Mouse (Mus musculus) stomach, embryonic 14.5 days (tissue): ENCODE measurements around the gene Dnajc13. TPM values are rescaled to one million over a fixed set of nuclear protein-coding genes. Genes with fewer than 3 reads are reported as not detected.

Source experiments
- ATAC-seq: fragments of 200-750 bp; cut with Nextera tagmentation; 2 replicates; pipeline ENCODE4 v1.8.0; 2017; ENCODE audit warnings: low read depth, moderate TSS enrichment; ENCODE audit not compliant: insufficient number of reproducible peaks, insufficient read depth, low FRiP score
- H3K27ac ChIP-seq: fragments of 300-500 bp; sonication (generic); 2 replicates; pipeline ENCODE4 v1.5.1; 2014; ENCODE audit warnings: mild to moderate bottlenecking, low read length, moderate library complexity, mixed read lengths
- H3K27me3 ChIP-seq: fragments of 300-500 bp; sonication (generic); 2 replicates; pipeline ENCODE4 v1.6.1; 2014; ENCODE audit warnings: low read length, control low read depth, mixed read lengths; ENCODE audit not compliant: control insufficient read depth, insufficient read depth
- H3K36me3 ChIP-seq: fragments of 300-500 bp; sonication (generic); 2 replicates; pipeline ENCODE4 v1.6.1; 2014; ENCODE audit warnings: mild to moderate bottlenecking, control low read depth, low read length, moderate library complexity, mixed read lengths; ENCODE audit not compliant: control insufficient read depth, insufficient read depth
- H3K4me1 ChIP-seq: fragments of 300-500 bp; sonication (generic); 2 replicates; pipeline ENCODE4 v1.6.1; 2014; ENCODE audit warnings: low read length, control low read depth, mixed read lengths; ENCODE audit not compliant: control insufficient read depth, insufficient read depth
- H3K4me2 ChIP-seq: fragments of 300-500 bp; sonication (generic); replicated peaks from 2 replicates; pipeline ENCODE4 v1.6.1; 2014; ENCODE audit warnings: low read depth, low read length, control low read depth
- H3K4me3 ChIP-seq: fragments of 300-500 bp; sonication (generic); 2 replicates; pipeline ENCODE4 v1.5.1; 2014; ENCODE audit warnings: low read depth, low read length, control low read depth
- H3K9ac ChIP-seq: fragments of 300-500 bp; sonication (generic); replicated peaks from 2 replicates; pipeline ENCODE4 v1.6.1; 2014; ENCODE audit warnings: low read depth, mild to moderate bottlenecking, control low read depth, low read length, moderate library complexity, mixed read lengths
- H3K9me3 ChIP-seq: fragments of 300-500 bp; sonication (generic); 2 replicates; pipeline ENCODE4 v1.6.1; 2016; ENCODE audit warnings: low read depth, low read length, control low read depth; ENCODE audit not compliant: control insufficient read depth
- WGBS: fragments of 180-500 bp; shearing (Covaris S2); extraction: QIAGEN DNeasy Blood & Tissue Kit; methylation state at CpG from one replicate; pipeline ENCODE4 v1.1.7; 2014; 5-methylcytosine and 5-hydroxymethylcytosine counted together
- polyA plus RNA-seq: library from polyadenylated mRNA; unstranded; fragments of >200 nt; fragmentation: Nextera tagmentation; extraction: Ambion mirVana; gene quantifications from 2 replicates; pipeline ENCODE4 v1.2.1, GENCODE M21; 2014

Gene Dnajc13
- polyA plus RNA-seq, 1 experiment from 2014 or later, result 37.7 TPM

DNA sequence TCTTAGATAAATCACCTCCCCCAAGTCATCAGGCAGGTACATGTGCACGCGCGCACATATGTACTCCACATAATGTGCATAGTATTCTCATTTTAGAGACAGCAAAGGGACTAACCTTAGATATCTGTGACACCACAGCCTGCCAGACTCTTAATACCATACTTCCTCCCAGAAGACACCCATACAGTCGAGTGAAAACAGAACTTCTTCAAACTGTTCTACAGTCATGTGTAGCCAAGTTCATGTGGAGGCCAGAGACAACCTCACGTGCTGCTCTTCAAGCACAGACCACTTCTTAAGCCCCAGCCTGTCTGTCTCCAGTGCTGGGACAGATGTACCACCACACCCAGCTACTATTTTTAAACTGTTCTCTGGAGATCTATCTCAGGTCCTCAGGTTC lies 29.7 kb downstream of the Dnajc13 start:
- 86% methylated on average over 5 of the region's 5 CpGs for WGBS
- Histone ChIP-seq H3K9me3 (no peaks in the 10 kb centered on the region), H3K4me3 (no peak overlapping the region), H3K27me3 (no peaks in the 10 kb centered on the region), H3K9ac (no peak overlapping the region), H3K36me3 (peaks cover 47% of the 10 kb centered on the region), H3K27ac (no peak overlapping the region), H3K4me2 (no peak overlapping the region), H3K4me1 (0 out of 2 replicates have a peak, but pooled peaks cover 3% of the 10 kb centered on the region)
- ATAC-seq, result no peak

DNA sequence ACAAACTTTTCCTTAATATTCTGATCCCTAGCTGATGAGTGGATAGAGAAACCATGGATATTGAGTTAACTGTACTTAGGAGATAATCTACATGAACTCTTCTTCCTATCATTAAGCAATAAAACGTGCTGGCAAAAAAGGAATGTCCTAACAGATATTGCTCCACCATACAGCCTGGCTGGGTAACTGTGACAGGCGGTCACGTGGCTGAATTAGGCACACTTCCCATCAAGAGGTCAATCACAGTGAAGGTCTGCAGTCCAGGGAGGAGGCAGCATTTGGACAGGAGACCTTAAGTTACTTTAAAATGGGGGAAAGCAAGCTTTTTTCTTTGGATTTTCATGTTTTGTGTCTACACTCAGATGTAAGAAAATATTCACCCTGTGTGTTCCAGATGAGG lies 30.7 kb downstream of the Dnajc13 start:
- H3K36me3 ChIP-seq, result peaks cover 43% of the 10 kb centered on the region
- H3K27ac ChIP-seq, result no peak overlapping the region
- 0 out of 2 replicates have a peak, but pooled peaks cover 3% of the 10 kb centered on the region for H3K4me1 ChIP-seq
- no peaks in the 10 kb centered on the region for H3K9me3 ChIP-seq
- 97% methylated on average over 3 of the region's 3 CpGs for WGBS
- no peak overlapping the region for H3K9ac ChIP-seq
- no peaks in the 10 kb centered on the region for H3K27me3 ChIP-seq
- ATAC-seq, result no peak
- no peak overlapping the region for H3K4me3 ChIP-seq
- H3K4me2 ChIP-seq, result no peak overlapping the region

DNA sequence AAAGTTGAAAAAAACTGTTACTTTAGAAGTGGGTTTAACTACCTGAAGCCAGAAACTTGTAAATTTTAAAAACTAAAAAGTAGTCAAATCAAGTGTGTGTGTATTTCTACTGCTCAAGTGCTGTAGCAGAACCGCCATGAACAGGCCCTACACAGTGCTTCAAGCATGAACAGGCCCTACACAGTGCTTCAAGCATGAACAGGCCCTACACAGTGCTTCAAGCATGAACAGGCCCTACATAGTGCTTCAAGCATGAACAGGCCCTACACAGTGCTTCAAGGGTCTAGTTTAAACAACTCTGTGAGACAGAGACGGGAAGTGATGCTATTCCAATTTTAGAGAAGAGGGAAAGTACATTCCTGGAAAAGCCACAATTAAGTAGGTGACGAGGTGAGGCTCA lies 51.3 kb downstream of the Dnajc13 start:
- WGBS, result 91% methylated on average over 3 of the region's 3 CpGs
- Histone ChIP-seq H3K27me3 (no peaks in the 10 kb centered on the region), H3K36me3 (peaks cover 44% of the 10 kb centered on the region), H3K9ac (no peak overlapping the region), H3K27ac (no peak overlapping the region), H3K4me2 (no peak overlapping the region), H3K9me3 (no peaks in the 10 kb centered on the region), H3K4me3 (no peak overlapping the region), H3K4me1 (no peaks in the 10 kb centered on the region)
- no peak for ATAC-seq

DNA sequence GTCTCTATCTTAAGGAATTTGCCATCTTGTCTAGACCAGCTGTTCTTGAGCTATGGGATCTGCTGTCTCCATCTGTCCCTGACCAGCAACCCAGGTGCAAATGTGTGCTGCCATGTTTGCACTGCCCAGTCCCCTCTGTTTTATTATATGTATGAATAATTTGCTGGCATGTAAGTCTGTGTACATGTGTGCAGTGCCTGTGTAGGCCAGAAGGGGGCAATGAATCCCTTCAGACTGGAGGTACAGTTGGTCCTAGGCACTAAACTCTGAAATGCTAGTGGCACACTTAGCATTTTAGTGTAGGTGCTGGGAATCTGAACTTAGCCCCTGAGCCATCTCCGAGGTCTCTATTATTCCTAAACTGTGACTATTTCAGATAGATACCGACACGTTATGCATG lies 58.9 kb downstream of the Dnajc13 start:
- H3K27me3 ChIP-seq, result no peaks in the 10 kb centered on the region
- no peak overlapping the region for H3K4me2 ChIP-seq
- ATAC-seq, result no peak
- no peak overlapping the region for H3K4me3 ChIP-seq
- H3K27ac ChIP-seq, result no peak overlapping the region
- WGBS, result 93% methylated on average over 3 of the region's 3 CpGs
- no peak overlapping the region for H3K9ac ChIP-seq
- H3K4me1 ChIP-seq, result no peaks in the 10 kb centered on the region
- no peaks in the 10 kb centered on the region for H3K9me3 ChIP-seq
- peaks cover 63% of the 10 kb centered on the region for H3K36me3 ChIP-seq

DNA sequence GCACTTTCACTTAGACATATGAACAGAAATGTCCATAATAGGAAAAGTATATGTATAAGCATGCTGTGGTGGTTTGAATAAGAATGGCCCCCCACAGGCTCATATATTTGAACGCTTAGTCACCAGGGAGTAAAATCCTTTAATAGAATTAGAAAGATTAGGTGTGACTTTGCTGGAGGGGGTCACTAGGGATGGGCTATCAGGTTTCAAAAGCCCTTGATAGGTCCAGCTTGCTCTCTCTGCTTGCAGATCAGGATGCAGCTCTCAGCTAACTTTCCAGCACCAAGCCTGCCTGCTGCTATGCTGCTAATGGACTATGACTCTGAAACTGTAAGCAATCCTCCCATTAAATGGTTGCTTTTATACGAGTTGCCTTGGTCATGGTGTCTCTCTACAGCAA lies 68.2 kb downstream of the Dnajc13 start:
- ATAC-seq, result no peak
- Histone ChIP-seq H3K9me3 (no peaks in the 10 kb centered on the region), H3K27me3 (no peaks in the 10 kb centered on the region), H3K27ac (no peak overlapping the region), H3K4me3 (no peak overlapping the region), H3K4me2 (no peak overlapping the region), H3K36me3 (peaks cover 48% of the 10 kb centered on the region), H3K9ac (no peak overlapping the region), H3K4me1 (no peaks in the 10 kb centered on the region)
- WGBS, result 69% methylated on average over 2 of the region's 2 CpGs

DNA sequence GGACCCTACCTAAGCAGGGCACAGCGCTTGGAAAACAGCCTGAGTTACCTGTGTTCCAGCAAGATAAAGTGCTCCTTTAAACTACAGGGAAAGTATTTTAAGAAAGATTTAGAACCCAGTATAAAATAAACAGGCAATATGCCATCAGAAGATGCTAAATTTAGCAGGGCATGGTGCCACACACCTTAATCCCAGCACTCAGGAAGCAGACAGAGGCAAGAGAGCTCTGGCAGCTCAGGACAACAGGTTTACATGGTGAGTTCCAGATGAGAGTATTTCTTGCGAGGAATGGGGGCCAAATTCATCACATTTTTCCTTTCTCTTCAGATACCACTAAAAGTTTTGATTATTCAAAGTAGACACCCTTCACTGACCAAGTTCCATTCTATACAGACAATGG lies 68.8 kb downstream of the Dnajc13 start:
- Histone ChIP-seq H3K27me3 (no peaks in the 10 kb centered on the region), H3K9ac (no peak overlapping the region), H3K36me3 (peaks cover 49% of the 10 kb centered on the region), H3K4me3 (no peak overlapping the region), H3K4me2 (no peak overlapping the region), H3K4me1 (no peaks in the 10 kb centered on the region), H3K27ac (no peak overlapping the region), H3K9me3 (no peaks in the 10 kb centered on the region)
- ATAC-seq, result no peak
- WGBS, result 89% methylated on average over 2 of the region's 2 CpGs

DNA sequence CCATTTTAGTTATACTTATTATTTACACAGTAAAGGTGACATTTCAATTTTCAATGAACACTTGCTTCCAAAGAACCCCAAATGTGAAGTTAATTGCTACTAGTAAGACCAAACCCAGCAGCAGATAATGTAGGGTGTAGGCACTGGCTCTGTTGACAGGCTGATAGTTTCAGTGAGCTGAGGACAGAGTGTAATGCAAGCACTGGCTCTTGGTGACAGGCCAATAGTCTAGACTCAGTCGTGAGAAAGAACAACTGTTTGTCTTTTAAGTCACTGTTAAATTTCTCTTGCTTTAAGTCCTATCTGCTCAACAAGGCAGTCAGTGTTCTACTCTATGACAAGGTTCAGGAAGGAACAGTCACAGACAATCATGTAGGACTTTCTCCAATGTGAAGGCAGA lies 69.4 kb downstream of the Dnajc13 start:
- Histone ChIP-seq H3K4me1 (no peaks in the 10 kb centered on the region), H3K9ac (no peak overlapping the region), H3K9me3 (no peaks in the 10 kb centered on the region), H3K27ac (no peak overlapping the region), H3K36me3 (peaks cover 54% of the 10 kb centered on the region), H3K4me3 (no peak overlapping the region), H3K27me3 (no peaks in the 10 kb centered on the region), H3K4me2 (no peak overlapping the region)
- 89% methylated on average over 1 of the region's 1 CpGs for WGBS
- no peak for ATAC-seq

DNA sequence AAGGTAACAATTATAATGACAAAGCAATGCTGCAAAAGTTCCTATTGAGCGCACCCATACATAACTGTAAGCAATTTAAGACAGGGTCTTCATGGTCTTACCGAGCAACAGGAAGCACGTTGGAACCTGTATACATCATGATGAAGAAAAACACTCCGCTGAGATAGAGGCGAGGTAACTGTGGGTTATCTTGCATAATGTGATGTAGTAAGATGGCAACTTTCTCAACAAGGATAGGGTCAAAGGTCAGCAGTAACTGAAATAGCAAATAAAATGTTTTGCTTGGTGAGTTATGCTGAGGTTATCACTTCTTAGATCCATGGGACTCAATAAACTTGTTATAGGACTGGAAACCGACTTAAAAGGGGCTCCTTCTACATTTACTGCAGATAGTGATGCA lies 70.2 kb downstream of the Dnajc13 start:
- no peak for ATAC-seq
- Histone ChIP-seq H3K4me3 (no peak overlapping the region), H3K4me1 (no peaks in the 10 kb centered on the region), H3K9ac (no peak overlapping the region), H3K9me3 (no peaks in the 10 kb centered on the region), H3K36me3 (peaks cover 52% of the 10 kb centered on the region), H3K4me2 (no peak overlapping the region), H3K27me3 (no peaks in the 10 kb centered on the region), H3K27ac (no peak overlapping the region)
- WGBS, result 88% methylated on average over 6 of the region's 6 CpGs

DNA sequence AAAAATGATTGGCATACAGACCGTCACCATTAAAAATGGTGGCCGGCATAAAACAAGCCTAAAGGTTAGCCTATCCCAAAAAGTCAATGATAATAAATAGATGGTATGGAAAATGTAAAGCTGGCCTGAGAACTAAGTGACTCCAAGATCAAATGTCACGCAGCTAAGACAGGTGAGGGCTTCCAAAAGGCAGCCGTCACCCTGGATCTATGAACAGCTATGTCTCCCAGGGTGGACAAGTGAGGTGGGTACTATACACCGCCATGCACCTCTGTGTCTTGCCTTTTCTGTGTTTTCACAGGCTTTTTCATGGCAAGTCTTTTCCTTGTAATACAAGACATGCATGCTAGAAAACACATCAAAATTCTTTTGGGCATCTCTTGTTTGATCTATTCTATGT lies 73.1 kb downstream of the Dnajc13 start:
- WGBS, result 92% methylated on average over 5 of the region's 5 CpGs
- peaks cover 41% of the 10 kb centered on the region for H3K36me3 ChIP-seq
- no peak for ATAC-seq

More for the DNA sequence above, 73.1 kb downstream of the Dnajc13 start:
- H3K9me3 ChIP-seq, result no peaks in the 10 kb centered on the region
- no peaks in the 10 kb centered on the region for H3K27me3 ChIP-seq
- H3K4me2 ChIP-seq, result no peak overlapping the region
- no peak overlapping the region for H3K27ac ChIP-seq
- H3K4me3 ChIP-seq, result no peak overlapping the region
- no peaks in the 10 kb centered on the region for H3K4me1 ChIP-seq
- no peak overlapping the region for H3K9ac ChIP-seq
